Mouse (Mus musculus) heart, postnatal 4 days (tissue): Measurements from ENCODE around the gene Olfr1173. TPM values are rescaled to one million over a fixed set of nuclear protein-coding genes. Genes with fewer than 3 reads are reported as not detected.

Experiments used
- DNase-seq: peaks from one replicate; pipeline ENCODE4 v3.0.0; 2021
- total RNA-seq, 2 experiments: library from RNA; stranded (reverse); gene quantifications; 2 replicates each; pipeline ENCODE4 v1.2.3; 2021

Gene Olfr1173
- not detected for total RNA-seq

- DNase-seq, result no peak
Observed at GRCm38 (mm10) chr2:88279775-88280174, at the start of gene Olfr1173. TSS of gene Olfr1173 (minus strand) at chr2:88279875.

DNA sequence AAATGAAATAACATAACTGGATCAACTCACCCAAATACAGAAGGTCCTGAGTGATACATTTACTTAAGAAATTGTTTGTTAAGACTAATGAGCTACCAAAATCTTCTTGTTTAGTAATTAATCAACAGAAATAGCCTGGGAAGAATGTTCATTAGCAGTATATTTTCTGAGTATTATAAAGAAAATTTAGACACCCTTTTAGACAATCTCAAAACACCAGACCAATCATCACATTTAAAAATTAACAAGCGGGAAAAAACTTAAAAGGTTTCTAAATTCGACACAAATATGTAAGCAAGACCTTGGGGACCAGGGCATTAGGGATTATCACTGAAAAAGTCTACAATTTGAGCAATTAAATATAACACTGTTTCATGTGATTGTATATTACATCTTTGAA is 47.4 kb upstream of the Olfr1173 start, which contains the start of gene Olfr1175-ps:
TSS of gene Olfr1175-ps (minus strand) at position 101 of the 400 bp plus-strand sequence.
- no peak for DNase-seq

DNA sequence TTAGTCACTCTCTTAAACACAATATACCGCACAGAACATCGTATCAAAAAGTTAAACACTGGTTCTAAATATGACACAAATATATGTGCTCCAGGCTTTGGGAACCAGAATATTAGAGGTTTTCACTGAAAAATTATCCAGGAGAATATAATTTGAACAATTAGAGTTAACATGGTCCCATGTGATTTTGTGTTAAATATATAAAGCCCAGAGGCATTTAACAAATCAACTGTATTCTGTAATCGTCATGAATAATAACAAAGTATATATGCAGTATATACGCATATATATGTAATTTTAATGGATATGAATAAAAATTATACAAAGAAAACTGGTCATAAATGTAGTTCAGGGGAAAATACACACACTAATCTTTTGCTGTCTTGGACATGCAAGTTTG is 35.4 kb upstream of the Olfr1173 start, which contains the start of gene Olfr1174-ps:
TSS of gene Olfr1174-ps (minus strand) at position 101 of the 400 bp plus-strand sequence.
- no peak for DNase-seq

GRCm38 (mm10) chr2:88228234-88228633 is 51.4 kb downstream of the Olfr1173 start, which contains the start of gene Olfr1170:
TSS of gene Olfr1170 (minus strand) at chr2:88228334.
- DNase-seq, result no peak

Other genes starting within 250 kb of the Olfr1173 start
- gene Olfr73, start 242.2 kb downstream of the Olfr1173 start, total RNA-seq, result not detected
- gene Olfr1162, start 228.7 kb downstream of the Olfr1173 start, total RNA-seq, result not detected
- gene Olfr1163, start 208.0 kb downstream of the Olfr1173 start, total RNA-seq, result not detected
- not detected for gene Olfr1164, start 185.9 kb downstream of the Olfr1173 start, total RNA-seq
- gene Olfr1166, start 151.6 kb downstream of the Olfr1173 start, total RNA-seq, result not detected
- not detected for gene Olfr1167, start 124.7 kb downstream of the Olfr1173 start, total RNA-seq
- gene Olfr1168, start 98.0 kb downstream of the Olfr1173 start, total RNA-seq, result not detected
- not detected for gene Olfr1170, start 51.5 kb downstream of the Olfr1173 start, total RNA-seq
- not detected for gene Olfr1174-ps, start 35.3 kb upstream of the Olfr1173 start, total RNA-seq
- gene Olfr1175-ps, start 47.3 kb upstream of the Olfr1173 start, total RNA-seq, result not detected
- gene Olfr1176, start 56.8 kb upstream of the Olfr1173 start, total RNA-seq, result not detected
- not detected for gene Olfr1177-ps, start 66.6 kb upstream of the Olfr1173 start, total RNA-seq
- not detected for gene Olfr1178, start 107.2 kb upstream of the Olfr1173 start, total RNA-seq
- not detected for gene Olfr1179, start 126.6 kb upstream of the Olfr1173 start, total RNA-seq
- gene Olfr1180, start 139.3 kb upstream of the Olfr1173 start, total RNA-seq, result not detected
- not detected for gene Olfr1181, start 146.3 kb upstream of the Olfr1173 start, total RNA-seq
- not detected for gene Gm13757, start 169.3 kb upstream of the Olfr1173 start, total RNA-seq
- gene Olfr1183, start 175.0 kb upstream of the Olfr1173 start, total RNA-seq, result not detected
- not detected for gene Olfr1184, start 203.7 kb upstream of the Olfr1173 start, total RNA-seq
- not detected for gene Olfr1185-ps1, start 213.4 kb upstream of the Olfr1173 start, total RNA-seq
- not detected for gene Olfr1186, start 238.7 kb upstream of the Olfr1173 start, total RNA-seq